Mouse (Mus musculus): Measurements from ENCODE around the gene Mknk2.

Gene Mknk2

GRCm38 (mm10) chr10:80666837-80667412 lies 11.0 kb downstream of the Mknk2 start:
- TF ChIP-seq GATA4 (IDR thresholded peaks at IDR 0.05; ENCODE audit: insufficient replicate concordance, low read length): no peak

- no peak for TF ChIP-seq GATA4 (IDR thresholded peaks at IDR 0.05; ENCODE audit: insufficient replicate concordance, low read length)
Observed at GRCm38 (mm10) chr10:80665981-80666733, 11.8 kb downstream of the Mknk2 start.

GRCm38 (mm10) chr10:80665459-80665858 lies 12.5 kb downstream of the Mknk2 start:
- TF ChIP-seq GATA4 (IDR thresholded peaks at IDR 0.05; ENCODE audit: insufficient replicate concordance, low read length): no peak

- TF ChIP-seq GATA4 (IDR thresholded peaks at IDR 0.05; ENCODE audit: insufficient replicate concordance, low read length): no peak
Observed at GRCm38 (mm10) chr10:80665016-80665380, 12.9 kb downstream of the Mknk2 start.

- peak; percentile 8; the same call in 1 of the 2 replicates for TF ChIP-seq GATA4 (IDR thresholded peaks at IDR 0.05; ENCODE audit: insufficient replicate concordance, low read length)
Observed at GRCm38 (mm10) chr10:80664197-80665015, 13.5 kb downstream of the Mknk2 start.

GRCm38 (mm10) chr10:80663485-80664196 lies 14.3 kb downstream of the Mknk2 start:
- TF ChIP-seq GATA4 (IDR thresholded peaks at IDR 0.05; ENCODE audit: insufficient replicate concordance, low read length): peak; percentile 75; the same call in 1 of the 2 replicates

GRCm38 (mm10) chr10:80661149-80661548 lies 16.8 kb downstream of the Mknk2 start:
- no peak for TF ChIP-seq GATA4 (IDR thresholded peaks at IDR 0.05; ENCODE audit: insufficient replicate concordance, low read length)

- TF ChIP-seq GATA4 (IDR thresholded peaks at IDR 0.05; ENCODE audit: insufficient replicate concordance, low read length): no peak
Observed at GRCm38 (mm10) chr10:80659213-80659612, 18.7 kb downstream of the Mknk2 start.

GRCm38 (mm10) chr10:80658841-80659202 lies 19.1 kb downstream of the Mknk2 start:
- no peak for TF ChIP-seq GATA4 (IDR thresholded peaks at IDR 0.05; ENCODE audit: insufficient replicate concordance, low read length)

- no peak for TF ChIP-seq GATA4 (IDR thresholded peaks at IDR 0.05; ENCODE audit: insufficient replicate concordance, low read length)
Observed at GRCm38 (mm10) chr10:80658194-80658840, 19.6 kb downstream of the Mknk2 start.

GRCm38 (mm10) chr10:80656863-80657623 lies 20.9 kb downstream of the Mknk2 start, which contains the start of gene Btbd2:
TSS of gene Btbd2 (minus strand) at chr10:80657071.
- TF ChIP-seq GATA4 (IDR thresholded peaks at IDR 0.05; ENCODE audit: insufficient replicate concordance, low read length): no peak

GRCm38 (mm10) chr10:80656130-80656862 lies 21.6 kb downstream of the Mknk2 start:
- TF ChIP-seq GATA4 (IDR thresholded peaks at IDR 0.05; ENCODE audit: insufficient replicate concordance, low read length): peak; percentile 51; the same call in 1 of the 2 replicates

- no peak for TF ChIP-seq GATA4 (IDR thresholded peaks at IDR 0.05; ENCODE audit: insufficient replicate concordance, low read length)
Observed at GRCm38 (mm10) chr10:80655406-80656129, 22.3 kb downstream of the Mknk2 start.
